Mouse (Mus musculus): ENCODE measurements around the gene Narfl. TPM values are rescaled to one million over a fixed set of nuclear protein-coding genes. Genes with fewer than 3 reads are reported as not detected.

The Narfl gene
- total RNA-seq, 2 experiments from 2014 or later: 43.9 to 50.1 TPM

- DNase-seq: no peak
These were observed 56.7 kb downstream of the Narfl start for GRCm38 (mm10) chr17:25830200-25830753.

- DNase-seq: no peak
These were observed 57.3 kb downstream of the Narfl start for GRCm38 (mm10) chr17:25830806-25831431.

GRCm38 (mm10) chr17:25831451-25832281 is 58.1 kb downstream of the Narfl start:
- peak; percentile 41 to 51 for DNase-seq

- peak; percentile 100 for DNase-seq
These were observed 59.1 kb downstream of the Narfl start for GRCm38 (mm10) chr17:25832436-25833290.

Small RNAs within 50 kb of the gene (microRNA-seq; reads per million reads assigned to microRNA genes)
- 0 reads per million in 2 experiments for gene Gm25083
- gene Mir3082: 0.38 to 1.4 reads per million in 2 experiments
- 2.4 to 2.7 reads per million in 2 experiments for gene Mir6966

Other genes with a start within 250 kb of the Narfl start
- gene Sox8, start 203.1 kb upstream of the Narfl start, total RNA-seq (2021): under 1 TPM; 0.20 to 0.31 TPM
- gene Lmf1, start 194.7 kb upstream of the Narfl start, total RNA-seq (2021): 10 to 100 TPM; 29.8 to 31.8 TPM
- under 1 TPM in 1 of 2 experiments, not detected in 1; 0.77 TPM for gene Gng13, start 56.6 kb upstream of the Narfl start, total RNA-seq (2021)
- gene Chtf18, start 46.4 kb upstream of the Narfl start, total RNA-seq (2021): 1 to 10 TPM in 1 of 2 experiments, under 1 TPM in 1; 0.84 to 1.3 TPM
- gene Rpusd1, start 46.1 kb upstream of the Narfl start, total RNA-seq (2021): 1 to 10 TPM; 3.6 to 5.2 TPM
- not detected for gene Mslnl, start 37.7 kb upstream of the Narfl start, total RNA-seq (2021)
- gene Msln, start 19.4 kb upstream of the Narfl start, total RNA-seq (2021): 10 to 100 TPM; 10.3 to 20.2 TPM
- 10 to 100 TPM; 11.4 to 12.1 TPM for gene Haghl, start 11.9 kb downstream of the Narfl start, total RNA-seq (2021)
- under 1 TPM in 1 of 2 experiments, not detected in 1; 0.39 TPM for gene Ccdc78, start 12.8 kb downstream of the Narfl start, total RNA-seq (2021)
- 10 to 100 TPM; 45.5 to 51.5 TPM for gene Fam173a, start 19.1 kb downstream of the Narfl start, total RNA-seq (2021)
- gene AC134908.4, start 21.9 kb downstream of the Narfl start, total RNA-seq (2021): not detected
- gene Metrn, start 23.4 kb downstream of the Narfl start, total RNA-seq (2021): 10 to 100 TPM; 55.0 to 76.0 TPM
- 1 to 10 TPM; 1.5 to 1.7 TPM for gene Fbxl16, start 35.3 kb downstream of the Narfl start, total RNA-seq (2021)
- gene Wdr24, start 49.9 kb downstream of the Narfl start, total RNA-seq (2021): 10 to 100 TPM in 1 of 2 experiments, 1 to 10 TPM in 1; 9.8 to 11.7 TPM
- 10 to 100 TPM; 28.0 to 34.0 TPM for gene Jmjd8, start 55.1 kb downstream of the Narfl start, total RNA-seq (2021)
- gene Stub1, start 59.6 kb downstream of the Narfl start, total RNA-seq (2021): 100 to 1,000 TPM; 113 to 128 TPM
- gene Rhbdl1, start 63.5 kb downstream of the Narfl start, total RNA-seq (2021): 1 to 10 TPM; 1.8 to 2.3 TPM
- gene Gm20683, start 68.0 kb downstream of the Narfl start, total RNA-seq (2021): 1 to 10 TPM; 1.2 to 3.3 TPM
- gene Rhot2, start 71.1 kb downstream of the Narfl start, total RNA-seq (2021): 100 to 1,000 TPM; 138 to 140 TPM
- gene Wdr90, start 87.7 kb downstream of the Narfl start, total RNA-seq (2021): 1 to 10 TPM; 1.0 to 2.3 TPM
- gene Mcrip2, start 95.0 kb downstream of the Narfl start, total RNA-seq (2021): 100 to 1,000 TPM; 283 to 318 TPM
- gene Mettl26, start 101.3 kb downstream of the Narfl start, total RNA-seq (2021): 10 to 100 TPM; 11.8 to 15.2 TPM
- gene Wfikkn1, start 107.1 kb downstream of the Narfl start, total RNA-seq (2021): under 1 TPM; 0.21 to 0.50 TPM
- gene Rab40c, start 146.0 kb downstream of the Narfl start, total RNA-seq (2021): 10 to 100 TPM; 14.5 to 15.3 TPM
- 10 to 100 TPM; 37.8 to 43.4 TPM for gene Pigq, start 171.2 kb downstream of the Narfl start, total RNA-seq (2021)
- gene Nhlrc4, start 171.2 kb downstream of the Narfl start, total RNA-seq (2021): under 1 TPM in 1 of 2 experiments, not detected in 1; 0.21 TPM
- gene A930017K11Rik, start 178.8 kb downstream of the Narfl start, total RNA-seq (2021): under 1 TPM; 0.32 to 0.57 TPM
- gene Capn15, start 212.0 kb downstream of the Narfl start, total RNA-seq (2021): 1 to 10 TPM; 6.1 to 8.5 TPM

All from heart, adult 18-20 months (tissue).